Mouse (Mus musculus): ENCODE measurements around the gene Impdh2. TPM values are rescaled to one million over a fixed set of nuclear protein-coding genes. Genes with fewer than 3 reads are reported as not detected.

Impdh2 gene
- total RNA-seq (2015; ENCODE audit: low replicate concordance) (64.2 and 120 TPM in 2 replicates), total RNA-seq (2017; ENCODE audit: low replicate concordance) (50.0 and 52.2 TPM in 2 replicates)

DNA sequence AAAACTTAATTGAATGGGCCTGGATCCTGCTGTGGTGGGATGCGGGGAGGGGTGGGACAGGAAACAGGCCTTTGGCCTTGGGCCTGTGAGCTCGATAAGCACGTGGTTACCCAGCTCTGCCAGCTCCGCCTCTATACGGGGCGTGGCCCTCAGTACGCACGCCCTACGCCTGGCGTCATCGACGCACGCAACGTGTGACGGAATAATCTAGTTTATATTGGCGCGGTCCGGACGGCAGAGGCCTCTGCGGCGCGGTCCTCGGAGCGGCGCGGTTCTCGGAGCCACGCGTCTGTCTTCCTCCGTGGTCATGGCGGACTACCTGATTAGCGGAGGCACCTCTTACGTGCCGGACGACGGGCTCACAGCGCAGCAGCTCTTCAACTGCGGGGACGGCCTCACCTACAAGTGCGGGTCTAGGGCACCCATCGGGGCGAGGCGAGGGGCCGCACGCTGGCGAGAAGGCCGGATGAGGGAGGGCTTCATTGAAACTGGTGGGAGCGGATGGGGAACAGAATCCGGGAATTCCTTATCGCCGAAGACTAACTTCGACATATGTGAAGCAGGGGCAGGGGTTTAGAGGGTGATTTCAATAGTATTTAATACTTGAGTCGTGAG, at the start of gene Impdh2:
TSS of gene Impdh2 (plus strand) at position 60 of the 615 bp plus-strand sequence.
- ATAC-seq (replicated peaks; ENCODE audit: low FRiP score, poor library complexity, severe bottlenecking), result peak; percentile 97

DNA sequence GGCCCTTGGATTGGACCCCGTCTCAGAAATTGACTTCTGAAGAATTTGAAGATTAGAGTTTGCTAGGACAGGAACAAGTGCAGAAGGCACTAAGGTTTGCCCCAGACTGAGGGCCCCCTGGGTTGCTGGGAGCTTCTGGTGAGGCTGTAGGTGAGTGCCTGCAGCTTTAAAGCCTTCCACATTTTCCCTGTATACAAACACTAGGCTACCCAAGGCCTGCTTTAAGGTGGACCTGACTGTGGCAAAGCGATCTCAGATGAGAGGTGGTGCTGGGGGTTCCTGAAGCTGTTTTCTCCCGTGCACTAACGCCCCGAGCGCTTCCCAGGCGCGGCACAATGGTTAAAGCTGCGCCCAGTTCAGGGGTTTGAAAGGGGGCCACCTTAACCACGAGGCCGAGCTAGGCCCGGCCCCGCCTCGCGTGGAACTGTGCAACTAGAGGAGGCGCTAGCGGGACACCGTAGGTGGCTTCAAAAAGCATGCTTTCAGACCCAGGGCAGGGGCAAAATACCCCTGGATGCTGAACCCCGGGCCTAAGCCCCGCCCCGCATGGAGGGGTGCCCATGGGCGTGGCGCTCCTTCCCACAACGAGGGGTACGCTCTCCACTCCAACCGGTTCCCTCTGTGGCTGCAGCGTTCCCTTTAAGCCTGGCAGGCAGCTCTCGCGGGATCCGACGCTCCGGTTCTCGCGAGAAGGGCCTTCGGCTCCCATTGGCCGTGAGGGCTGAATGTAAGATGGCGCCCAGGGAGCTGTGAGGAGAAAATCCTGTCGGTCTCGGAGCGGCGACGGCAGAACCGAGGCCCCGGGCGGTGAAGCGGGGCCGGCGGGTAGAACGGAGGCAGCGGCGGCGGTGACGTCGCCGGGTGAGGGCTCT, 43.5 kb upstream of the Impdh2 start, which contains the start of gene Qrich1:
TSS of gene Qrich1 (plus strand) at position 427 of the 872 bp plus-strand sequence.
- ATAC-seq (replicated peaks; ENCODE audit: low FRiP score, poor library complexity, severe bottlenecking), result peak; percentile 94

DNA sequence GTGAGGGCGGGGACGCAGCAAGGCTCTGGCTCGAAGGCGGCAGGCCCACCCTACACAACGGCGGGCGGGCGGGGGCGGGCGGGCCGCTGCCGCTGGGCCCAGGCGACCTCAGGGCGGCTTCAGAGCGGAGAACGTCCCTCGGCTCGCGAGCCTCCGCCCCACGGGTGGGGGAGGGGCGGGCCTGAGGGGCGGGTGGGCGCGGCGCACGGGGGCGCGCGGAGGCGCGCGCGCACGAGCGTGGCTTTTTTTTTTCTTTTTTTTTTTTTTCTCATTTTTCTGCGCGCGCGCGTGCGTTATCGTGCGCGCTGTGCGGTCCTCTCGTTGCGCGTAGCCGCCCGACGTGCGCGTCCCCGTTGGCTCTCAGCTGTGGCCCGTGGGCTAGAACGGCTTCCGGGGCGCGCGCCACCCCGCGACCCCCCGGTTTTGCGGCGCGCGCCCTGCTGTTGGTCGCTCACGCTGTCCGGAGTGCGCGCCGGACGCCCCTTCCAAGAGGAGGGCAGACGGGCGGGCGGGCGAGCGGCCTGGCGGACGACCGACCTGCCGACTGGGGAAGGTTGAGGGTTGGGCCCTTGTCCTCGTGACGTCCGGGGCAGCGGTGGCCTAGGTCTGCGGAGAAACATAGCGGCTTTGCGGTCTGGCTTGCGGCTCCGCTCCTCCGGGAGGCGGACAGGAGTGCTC, 42.7 kb upstream of the Impdh2 start:
- peak; percentile 54 for ATAC-seq (replicated peaks; ENCODE audit: low FRiP score, poor library complexity, severe bottlenecking)

DNA sequence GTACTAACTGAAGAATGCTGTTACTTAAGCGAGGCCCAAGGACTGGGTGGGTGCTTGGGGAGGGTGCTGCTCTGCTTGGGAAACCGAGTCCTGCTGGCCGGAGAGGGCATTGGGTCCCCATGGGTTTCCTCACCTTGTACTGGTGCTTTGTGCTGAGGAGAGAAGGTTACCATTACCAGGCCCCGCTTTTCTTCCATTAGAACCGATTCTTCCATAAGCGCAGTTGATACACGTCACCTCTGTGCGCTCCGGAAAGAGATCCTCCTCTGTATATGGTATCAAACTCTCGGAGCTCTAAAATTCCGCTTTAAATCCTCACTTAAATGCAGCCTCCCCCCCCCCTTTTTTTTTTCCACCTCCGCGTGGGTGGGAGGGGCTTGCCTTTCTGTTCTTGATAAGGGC, 42.2 kb upstream of the Impdh2 start:
- ATAC-seq (replicated peaks; ENCODE audit: low FRiP score, poor library complexity, severe bottlenecking), result peak; percentile 12

DNA sequence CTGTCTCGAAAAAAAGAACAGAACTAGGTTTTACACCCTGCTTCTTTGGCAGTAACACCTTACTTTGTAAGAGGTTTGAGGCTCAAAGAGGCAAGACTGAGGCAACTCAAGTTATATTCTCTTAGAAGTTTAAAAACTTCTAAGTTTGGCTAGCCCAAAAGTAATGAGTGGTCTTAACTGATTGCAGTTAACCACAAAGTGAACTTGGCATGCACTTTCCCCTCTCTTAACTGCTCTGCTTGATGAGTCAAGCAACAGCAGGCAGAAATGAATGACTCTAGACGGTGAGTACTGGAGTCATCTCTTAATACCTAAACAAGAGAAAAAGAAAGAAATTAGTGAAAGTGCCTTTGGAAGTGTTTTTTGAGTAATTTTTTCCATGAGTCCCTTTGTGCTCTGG, 38.5 kb upstream of the Impdh2 start:
- no peak for ATAC-seq (replicated peaks; ENCODE audit: low FRiP score, poor library complexity, severe bottlenecking)

DNA sequence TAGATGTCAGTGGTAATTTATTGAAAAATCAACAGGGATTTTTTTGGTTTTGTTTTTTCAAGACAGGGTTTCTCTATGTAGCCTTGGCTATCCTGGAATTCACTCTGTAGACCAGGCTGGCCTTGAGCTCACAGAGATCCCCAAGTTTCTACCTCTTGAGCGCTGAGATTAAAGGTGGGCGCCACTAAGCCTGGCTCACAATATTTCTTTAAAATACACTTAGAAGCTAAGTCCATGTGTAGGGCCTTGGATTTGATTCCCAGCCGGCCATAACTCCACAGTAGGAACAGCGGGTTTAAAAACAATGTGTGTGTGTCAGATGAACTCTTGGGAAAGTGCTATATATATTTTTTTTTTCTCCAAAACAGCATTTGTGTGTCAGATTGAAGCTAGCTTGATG, 36.7 kb upstream of the Impdh2 start:
- no peak for ATAC-seq (replicated peaks; ENCODE audit: low FRiP score, poor library complexity, severe bottlenecking)

DNA sequence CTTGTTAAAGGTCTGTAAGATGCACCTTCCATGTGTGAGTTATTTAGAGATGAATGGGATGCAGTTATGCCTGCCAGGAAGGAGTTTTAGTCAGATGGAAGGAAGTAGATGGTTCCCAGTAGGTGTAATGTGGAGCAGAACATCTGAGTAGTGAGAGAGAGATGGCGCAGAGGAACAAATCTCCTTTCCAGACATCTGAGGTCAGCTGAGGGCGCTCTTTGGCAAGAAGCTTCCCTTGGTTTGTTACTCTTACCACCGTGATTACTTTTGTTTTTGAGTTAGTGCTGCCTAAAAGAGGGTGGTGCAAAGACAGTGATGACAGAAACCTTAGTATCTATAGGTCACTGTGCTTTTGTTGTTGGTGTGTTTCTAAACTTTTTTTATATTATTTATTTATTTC, 34.7 kb upstream of the Impdh2 start:
- ATAC-seq (replicated peaks; ENCODE audit: low FRiP score, poor library complexity, severe bottlenecking), result no peak

DNA sequence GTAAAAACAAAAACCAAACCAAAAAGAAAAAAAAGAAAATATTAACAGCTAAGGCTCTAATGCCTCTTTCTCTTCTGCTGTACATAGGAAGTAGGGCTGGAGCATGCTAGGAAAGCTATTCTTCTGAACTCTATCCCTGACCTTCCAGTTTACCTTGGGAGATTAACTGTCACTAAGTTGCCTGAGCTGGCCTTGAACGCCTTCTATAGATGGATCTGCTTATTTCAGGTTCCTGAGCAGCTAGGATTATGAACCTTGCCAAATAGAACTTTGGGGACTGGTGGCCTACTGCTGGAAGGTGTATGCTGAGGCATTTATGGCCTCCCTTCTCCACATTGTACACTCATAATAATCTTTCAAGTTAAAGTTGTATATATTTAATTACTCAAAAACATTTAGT, 29.1 kb upstream of the Impdh2 start:
- ATAC-seq (replicated peaks; ENCODE audit: low FRiP score, poor library complexity, severe bottlenecking), result no peak

DNA sequence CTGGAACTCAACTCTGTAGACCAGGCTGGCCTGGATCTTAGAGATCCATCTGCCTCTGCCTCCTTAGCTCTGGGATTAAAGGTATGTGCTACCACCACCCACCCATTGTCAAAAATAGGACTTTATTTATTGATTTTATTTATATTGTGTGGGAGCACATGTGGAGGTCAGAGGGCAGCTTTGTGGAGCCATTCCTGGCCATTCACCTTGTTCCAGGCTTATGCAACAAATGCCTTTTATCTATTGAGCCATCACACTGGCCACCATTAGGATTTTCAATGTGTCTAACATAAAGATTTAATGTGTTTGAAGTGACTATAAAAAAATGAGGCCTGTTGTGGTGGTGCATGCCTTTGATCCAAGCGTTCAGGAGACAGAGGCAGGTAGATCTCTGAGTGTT, 28.6 kb upstream of the Impdh2 start:
- no peak for ATAC-seq (replicated peaks; ENCODE audit: low FRiP score, poor library complexity, severe bottlenecking)

DNA sequence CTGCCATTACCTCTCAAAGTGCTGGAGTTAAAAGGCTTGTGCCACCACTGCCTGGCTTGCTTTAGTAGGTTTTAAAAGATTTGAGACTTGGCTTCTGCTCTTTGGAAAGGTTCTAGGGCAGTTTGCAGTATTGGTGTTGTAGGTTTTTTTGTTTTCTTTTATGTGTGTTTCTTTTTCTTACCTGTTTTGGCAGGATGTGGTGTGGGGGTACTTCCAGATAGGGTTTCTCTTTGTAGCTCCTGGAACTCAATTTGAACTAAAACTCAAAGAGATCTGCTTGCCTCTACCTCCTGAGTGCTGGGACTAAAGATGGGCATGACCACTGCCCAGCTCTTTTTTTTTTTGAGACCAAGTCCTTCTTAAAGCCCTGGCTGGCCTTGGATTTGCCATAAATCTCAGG, 19.2 kb upstream of the Impdh2 start:
- ATAC-seq (replicated peaks; ENCODE audit: low FRiP score, poor library complexity, severe bottlenecking), result no peak

DNA sequence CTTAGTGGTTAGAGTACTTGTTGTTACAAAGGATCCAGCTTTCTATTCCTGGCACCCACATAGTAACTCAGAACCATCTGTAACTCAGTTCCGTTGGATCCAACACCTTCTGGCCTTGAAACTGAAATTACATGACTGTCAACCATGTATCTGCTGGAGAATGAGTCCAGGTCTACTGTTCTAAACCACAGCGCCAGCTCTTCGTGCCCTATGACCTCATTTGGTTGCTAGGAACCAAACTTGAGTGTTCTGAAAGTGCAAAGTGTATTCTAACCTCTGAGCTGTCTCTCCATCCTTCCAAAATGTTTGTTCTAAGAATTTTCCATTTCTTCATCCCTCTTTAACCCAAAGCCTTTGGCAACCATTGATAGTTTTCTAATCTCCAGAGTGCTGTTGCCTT, 14.1 kb upstream of the Impdh2 start:
- ATAC-seq (replicated peaks; ENCODE audit: low FRiP score, poor library complexity, severe bottlenecking), result no peak

DNA sequence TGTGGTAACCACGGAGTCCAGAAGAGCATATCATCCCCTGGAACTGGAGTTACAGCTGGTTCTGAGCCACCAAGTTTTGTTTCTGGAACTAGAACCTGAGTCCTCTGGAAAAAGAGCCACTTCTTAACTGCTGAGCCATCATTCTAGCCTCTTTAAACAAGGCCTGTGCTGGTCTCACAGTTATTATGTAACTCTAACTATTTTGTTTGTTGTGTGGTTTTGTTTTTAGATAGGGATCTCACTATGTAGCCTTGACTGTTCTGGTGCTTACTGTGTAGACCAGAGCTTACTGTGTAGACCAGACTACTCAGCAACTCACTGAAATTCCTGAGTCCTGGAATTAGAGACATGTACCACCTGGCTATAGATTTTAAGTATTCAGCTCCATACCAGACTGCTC, 13.2 kb upstream of the Impdh2 start:
- ATAC-seq (replicated peaks; ENCODE audit: low FRiP score, poor library complexity, severe bottlenecking), result no peak

DNA sequence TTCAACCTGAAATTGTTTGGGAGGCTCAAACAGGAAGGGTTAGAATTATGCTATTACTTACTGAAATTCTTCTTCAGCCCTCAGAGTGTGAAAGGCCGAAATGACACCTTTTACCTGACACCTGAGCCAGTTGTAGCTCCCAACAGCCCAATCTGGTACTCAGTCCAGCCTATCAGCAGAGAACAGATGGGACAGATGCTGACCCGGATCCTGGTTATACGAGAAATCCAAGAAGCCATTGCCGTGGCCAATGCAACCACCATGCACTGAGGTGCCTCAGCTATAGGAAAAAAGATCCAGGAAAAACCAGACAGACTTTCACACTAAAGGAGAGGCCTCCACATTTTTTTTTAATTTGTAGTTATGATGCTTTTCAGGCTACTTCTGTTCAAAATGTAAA, 917 bp upstream of the Impdh2 start:
- no peak for ATAC-seq (replicated peaks; ENCODE audit: low FRiP score, poor library complexity, severe bottlenecking)

DNA sequence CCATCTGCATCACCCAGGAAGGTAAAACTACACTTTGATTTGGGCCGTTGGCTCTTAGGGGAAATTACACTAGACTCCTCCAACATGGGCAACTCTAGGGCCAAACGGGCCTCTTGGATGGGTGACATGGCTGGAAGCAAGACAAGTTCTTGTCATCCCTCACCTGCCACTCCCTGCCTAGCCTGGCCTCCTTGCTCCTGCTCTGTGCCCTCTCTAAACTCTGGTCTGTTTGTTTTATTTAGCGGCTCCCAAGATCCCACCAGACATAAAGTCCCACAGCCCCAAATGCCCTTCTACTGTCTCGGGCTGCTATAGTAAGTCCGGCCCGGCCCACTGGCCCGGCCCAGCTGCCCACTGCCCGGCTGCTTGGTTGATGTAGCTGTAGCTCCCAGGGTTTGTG, 3.6 kb downstream of the Impdh2 start:
- ATAC-seq (replicated peaks; ENCODE audit: low FRiP score, poor library complexity, severe bottlenecking), result no peak

DNA sequence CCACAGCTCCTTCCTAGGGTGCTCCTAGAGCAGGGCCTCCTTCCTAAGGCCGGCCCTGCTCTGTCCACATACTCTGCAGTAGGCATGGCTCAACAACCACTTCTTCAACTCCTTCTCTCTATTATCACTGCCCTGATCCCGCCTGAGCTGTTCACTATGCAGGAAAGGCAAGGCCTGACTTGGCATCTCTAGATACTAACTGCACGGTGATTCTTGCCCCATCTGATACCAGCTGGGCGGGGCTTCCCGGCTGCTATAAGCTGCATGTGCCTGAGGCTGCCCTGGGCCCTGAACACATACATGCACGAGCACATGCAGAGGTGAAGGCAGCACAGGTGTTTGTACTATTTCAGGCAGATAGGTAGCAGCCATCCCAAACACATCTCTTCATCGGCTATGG, 4.0 kb downstream of the Impdh2 start:
- ATAC-seq (replicated peaks; ENCODE audit: low FRiP score, poor library complexity, severe bottlenecking), result no peak

DNA sequence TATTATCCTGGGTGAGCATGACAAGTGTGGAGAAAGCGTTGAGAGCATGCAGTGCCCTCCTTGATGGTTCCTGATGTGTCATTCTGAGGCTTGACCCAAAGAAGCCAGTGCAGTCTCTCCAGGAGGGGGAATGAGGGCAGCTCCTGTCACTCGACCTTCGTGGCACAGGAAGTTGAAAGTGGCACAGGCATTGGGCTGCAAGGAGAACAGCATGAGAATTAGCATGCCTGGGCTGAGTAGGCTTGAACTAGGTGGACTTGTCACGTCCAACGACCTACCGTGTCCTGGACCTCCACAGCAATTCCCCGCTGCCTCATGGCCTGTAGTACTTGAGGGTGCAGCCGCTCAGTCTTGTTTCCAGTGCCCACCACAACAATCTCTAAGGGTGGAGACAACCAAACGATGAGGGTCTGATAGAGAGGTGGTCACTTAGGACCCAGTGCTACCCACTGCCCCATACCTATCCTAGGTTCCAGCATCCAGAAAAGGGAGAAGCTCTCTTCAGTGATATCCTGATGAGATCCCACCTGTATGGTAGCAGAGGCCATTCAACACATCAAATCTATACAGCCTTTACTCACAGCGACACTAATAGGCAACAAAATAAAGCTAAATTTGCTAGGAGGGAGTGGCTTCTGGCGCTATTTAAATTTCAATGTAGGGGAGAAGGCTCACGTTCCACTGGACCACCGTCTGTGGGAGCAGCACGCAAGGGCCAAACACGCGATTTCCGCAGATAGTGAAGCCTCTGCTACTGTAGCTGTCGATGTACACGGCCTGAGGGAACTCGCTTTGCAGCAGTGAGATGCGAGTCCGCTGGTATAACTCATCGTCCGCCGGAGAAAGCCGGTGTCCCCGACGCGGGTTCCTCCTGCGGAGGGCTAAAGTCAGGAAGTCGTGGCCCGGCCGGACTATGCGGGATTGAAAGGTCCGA, 6.1 kb downstream of the Impdh2 start:
- peak; percentile 4 for ATAC-seq (replicated peaks; ENCODE audit: low FRiP score, poor library complexity, severe bottlenecking)

DNA sequence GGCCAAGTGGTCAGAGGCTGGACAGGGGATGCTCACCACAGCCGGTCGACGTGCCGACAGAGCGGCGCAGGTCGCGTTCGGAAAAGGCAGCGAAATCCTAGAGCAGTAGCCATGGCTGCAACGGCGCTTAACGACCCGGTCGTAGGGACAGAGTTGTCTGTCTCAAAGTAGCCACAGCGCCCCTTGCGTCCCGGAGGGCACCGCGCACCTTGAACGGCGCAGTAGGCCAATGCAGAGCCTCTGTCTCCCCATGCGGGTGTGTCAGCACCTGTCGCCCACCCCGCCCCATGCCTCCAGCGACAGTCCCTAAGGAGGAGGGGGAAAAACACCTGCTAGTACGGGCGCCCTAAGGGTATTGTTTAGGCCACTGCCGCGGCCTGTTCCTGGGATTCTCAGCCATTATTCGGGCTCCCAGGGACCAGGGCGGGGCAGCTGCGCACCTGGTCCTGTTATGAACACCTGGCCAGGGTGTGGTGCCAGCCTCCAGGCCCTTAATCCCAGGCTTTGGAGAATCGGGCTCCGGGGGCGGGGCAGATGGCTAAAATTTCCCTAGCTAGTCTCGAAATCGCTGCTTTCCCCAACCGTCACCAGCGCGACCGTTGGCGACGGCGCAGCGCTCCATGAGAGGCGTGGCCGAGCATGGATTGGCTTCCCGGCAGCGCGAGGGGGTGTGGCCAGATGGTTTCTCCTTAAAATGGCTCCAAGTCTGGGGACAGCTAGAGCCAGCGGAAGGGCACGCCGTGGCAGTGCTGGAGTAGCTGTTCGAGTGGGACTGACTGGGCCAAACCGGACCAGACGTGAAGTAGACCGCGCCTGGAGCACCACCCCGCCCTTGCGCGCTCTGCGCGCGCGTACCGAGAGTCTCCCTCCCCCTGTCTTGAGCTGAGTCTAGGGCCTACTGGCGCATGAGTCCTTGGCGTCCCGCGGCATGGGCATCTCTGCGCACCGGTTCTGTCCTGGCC, 7.0 kb downstream of the Impdh2 start, which contains the start of gene Ndufaf3:
TSS of gene Ndufaf3 (minus strand) at position 620 of the 962 bp plus-strand sequence.
- peak; percentile 75 for ATAC-seq (replicated peaks; ENCODE audit: low FRiP score, poor library complexity, severe bottlenecking)

DNA sequence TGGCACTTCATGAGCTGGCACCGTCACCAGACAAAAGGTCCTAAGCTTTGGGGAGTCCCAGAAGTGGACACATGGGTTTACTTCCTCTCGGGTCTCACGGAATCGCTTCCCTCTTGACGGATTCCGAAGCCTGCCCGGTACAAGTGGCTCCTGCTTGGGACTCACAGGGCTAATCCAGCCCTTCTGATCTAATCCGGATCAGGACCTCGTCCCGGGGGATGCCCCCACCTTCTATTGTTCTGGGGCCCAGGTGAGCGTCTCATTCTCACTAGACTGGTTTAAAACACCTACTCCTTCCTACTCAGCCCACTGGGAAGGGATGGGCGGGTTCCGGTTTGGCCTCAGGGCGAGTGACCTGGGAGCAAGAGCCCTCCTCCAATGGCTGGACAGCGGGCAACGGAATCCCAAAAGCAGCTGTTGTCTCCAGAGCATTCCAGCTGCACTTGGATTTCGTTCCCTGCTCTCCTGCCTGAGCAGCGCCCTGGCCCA, 7.9 kb downstream of the Impdh2 start:
- no peak for ATAC-seq (replicated peaks; ENCODE audit: low FRiP score, poor library complexity, severe bottlenecking)

All from erythroblast, adult 5-6 weeks (primary cell).